Mouse (Mus musculus) T-helper 17 cell (primary cell): ENCODE results near the gene Olfr91.
"Not testable (repeated sequence)": the region's sequence is repeated elsewhere in the genome, so short reads cannot be mapped to it uniquely, and the experiment has no call there.

ENCODE experiments used
- in situ Hi-C, 2 experiments: fragments of 300-600 bp; cut with MboI, MseI; formaldehyde crosslinking; loops; 1 replicate in 1 of 2; 2 replicates in 1 of 2; pipeline ENCODE4 v1.15.1; 2025; ENCODE audit warnings: high pct_unique_total_duplicates in 2 of 2

Gene Olfr91

DNA sequence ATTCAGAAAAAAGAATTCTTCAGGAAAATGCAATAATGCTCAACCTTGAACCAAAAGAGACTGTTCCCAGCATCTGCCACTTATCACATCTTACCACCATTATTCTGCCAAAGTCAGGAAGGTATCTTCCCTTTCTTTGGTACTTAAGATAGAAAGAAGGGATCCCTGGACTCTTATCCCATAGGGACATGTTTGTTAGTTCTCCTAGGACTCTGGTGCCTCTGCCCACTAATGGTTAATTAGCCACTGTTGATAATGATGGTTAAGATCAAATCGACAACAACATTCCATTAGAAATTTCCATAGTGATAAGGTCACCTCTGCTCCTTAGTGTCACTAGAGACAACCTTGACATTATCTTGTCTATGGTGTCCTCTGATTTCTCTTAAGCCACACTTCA, at the start of gene Olfr91:
Gene Olfr91, minus strand, starts transcription at position 101 of the 400 bp plus-strand sequence.
- in situ Hi-C loops: no loop called here

DNA sequence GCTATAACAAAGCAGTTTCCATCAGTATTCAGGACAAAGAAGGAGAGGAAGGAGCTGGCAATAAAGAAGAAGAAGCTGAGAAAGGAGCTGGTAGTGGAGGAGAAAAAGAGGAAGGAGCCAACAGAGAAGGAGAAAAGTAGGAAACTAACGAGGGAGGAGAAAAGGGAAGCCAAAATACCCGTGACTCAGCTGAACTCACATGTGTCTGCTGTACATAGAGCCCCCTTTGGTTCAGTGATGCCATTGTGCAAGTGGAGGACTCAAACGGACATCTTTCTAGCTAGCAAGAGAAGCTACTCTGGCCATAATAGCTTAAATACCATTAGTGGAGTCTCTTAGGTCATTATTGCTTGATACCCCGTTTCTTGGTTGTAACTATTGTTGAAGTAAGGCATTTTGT, 33.3 kb upstream of the Olfr91 start:
- in situ Hi-C loops: not testable (repeated sequence)

DNA sequence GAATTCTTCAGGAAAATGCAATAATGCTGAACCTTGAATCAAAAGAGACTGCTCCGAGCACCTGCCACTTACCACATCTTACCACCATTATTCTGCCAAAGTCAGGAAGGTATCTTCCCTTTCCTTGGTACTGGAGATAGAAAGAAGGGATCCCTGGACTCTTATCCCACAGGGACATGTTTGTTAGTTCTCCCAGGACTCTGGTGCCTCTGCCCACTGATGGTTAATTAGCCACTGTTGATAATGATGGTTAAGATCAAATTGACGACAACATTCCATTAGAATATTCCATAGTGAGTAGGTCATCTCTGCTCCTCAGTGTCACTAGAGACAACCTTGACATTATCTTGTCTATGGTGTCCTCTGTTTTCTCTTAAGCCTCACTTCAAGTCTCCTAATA, 21.9 kb upstream of the Olfr91 start, which contains the start of gene Olfr92:
Gene Olfr92, minus strand, starts transcription at position 101 of the 400 bp plus-strand sequence.
- in situ Hi-C loops: loop anchor here in 1 of 2 experiments (10.0 kb wide), 1 partner anchor 1255 kb away; no protein-coding TSS in a partner anchor

DNA sequence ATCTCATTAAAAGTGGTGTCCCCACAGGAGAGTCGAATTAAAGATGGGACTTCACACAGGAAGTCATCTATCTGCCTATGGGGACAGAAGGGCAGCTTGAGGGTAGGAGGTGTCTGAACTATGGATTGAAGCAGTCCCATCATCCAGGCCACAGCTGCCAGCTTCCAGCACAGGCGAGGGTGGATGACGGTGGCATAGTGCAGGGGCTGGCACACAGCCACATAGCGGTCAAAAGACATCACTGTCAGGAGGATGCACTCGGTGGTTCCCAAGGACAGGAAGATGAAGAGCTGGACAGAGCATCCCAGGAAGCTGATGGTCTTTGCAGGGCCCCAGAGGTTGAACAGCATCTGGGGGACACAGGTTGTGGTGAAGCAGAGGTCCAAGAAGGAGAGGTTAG, 4.8 kb downstream of the Olfr91 start:
- in situ Hi-C loops: no loop called here

- in situ Hi-C loops: no loop called here
These were observed 5.9 kb downstream of the Olfr91 start for GRCm38 (mm10) chr17:37092198-37092597.

DNA sequence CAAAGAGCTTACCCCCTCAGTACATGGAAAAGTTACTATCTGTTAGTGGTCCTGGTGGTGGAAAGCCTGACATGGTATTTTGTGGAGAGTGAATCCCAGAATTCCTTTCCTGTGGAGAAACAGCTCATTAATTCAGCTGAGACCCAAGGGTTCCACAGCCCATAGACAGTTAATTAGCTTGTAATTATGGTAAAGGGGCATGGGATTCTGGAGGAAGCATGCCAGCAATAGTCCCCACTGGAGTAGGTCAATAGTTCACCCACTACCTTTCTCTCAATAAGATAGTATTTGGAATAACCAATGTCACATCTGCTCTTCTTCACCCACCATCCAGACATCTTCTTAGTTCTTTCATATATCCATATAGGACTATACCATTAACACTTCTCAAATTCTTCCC, 9.7 kb downstream of the Olfr91 start, which contains the start of gene Olfr90:
Gene Olfr90, minus strand, starts transcription at position 101 of the 400 bp plus-strand sequence.
- in situ Hi-C loops: loop anchor here in 1 of 2 experiments (5.0 kb wide), 1 partner anchor 114 kb away; the partner anchor contains the start of gene Olfr94

- in situ Hi-C loops: loop anchor here in 1 of 2 experiments (5.0 kb wide), 1 partner anchor 117 kb away; the partner anchor contains the start of gene Olfr94
These were observed 12.5 kb downstream of the Olfr91 start for GRCm38 (mm10) chr17:37085545-37085944.

GRCm38 (mm10) chr17:37084632-37085031, 13.4 kb downstream of the Olfr91 start:
- in situ Hi-C loops: loop anchor here in 1 of 2 experiments (5.0 kb wide), 1 partner anchor 118 kb away; the partner anchor contains the start of gene Olfr94

GRCm38 (mm10) chr17:37083327-37083726, 14.8 kb downstream of the Olfr91 start:
- in situ Hi-C loops: no loop called here

- in situ Hi-C loops: no loop called here
These were observed 16.4 kb downstream of the Olfr91 start for GRCm38 (mm10) chr17:37081659-37082058.

DNA sequence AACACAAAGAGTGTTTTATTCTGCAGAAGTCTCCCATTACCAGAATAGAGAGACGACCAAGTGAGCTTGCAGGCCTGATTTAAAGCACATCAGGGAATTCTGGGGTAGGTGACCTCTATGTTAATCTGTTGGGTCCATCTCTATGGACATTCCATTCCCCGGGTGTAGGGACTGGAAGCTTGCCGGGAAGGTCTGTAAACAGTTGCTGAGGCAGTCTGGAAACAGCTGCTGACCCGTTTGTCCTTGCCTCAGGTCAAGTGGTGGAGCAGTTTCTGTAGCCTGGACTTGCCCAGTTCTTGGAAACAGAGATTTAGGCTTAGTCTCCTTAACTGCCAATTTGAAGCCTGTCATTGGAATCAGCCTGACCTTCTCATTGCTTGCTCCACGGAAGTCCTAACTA, 18.0 kb downstream of the Olfr91 start:
- in situ Hi-C loops: no loop called here

- in situ Hi-C loops: no loop called here
These were observed 19.1 kb downstream of the Olfr91 start for GRCm38 (mm10) chr17:37078990-37079389.

DNA sequence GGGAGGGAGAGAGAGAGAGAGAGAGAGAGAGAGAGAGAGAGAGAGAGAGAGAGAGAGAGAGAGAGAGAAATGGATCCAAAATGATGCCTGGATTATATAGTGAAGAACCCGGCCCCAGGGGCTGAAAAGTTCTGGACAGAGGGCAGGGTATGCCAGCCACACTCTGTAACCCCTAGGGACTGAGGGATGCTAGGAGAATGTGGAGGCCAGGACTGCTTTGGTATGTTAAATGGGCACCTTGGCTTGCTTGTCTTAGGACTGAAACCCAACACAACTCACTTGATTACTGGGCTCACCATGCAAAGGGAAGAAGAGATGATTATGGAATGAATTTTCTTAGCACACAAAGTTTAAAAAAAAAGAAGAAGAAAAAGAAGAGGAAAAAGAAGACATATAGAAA, 19.9 kb downstream of the Olfr91 start:
- in situ Hi-C loops: no loop called here

- in situ Hi-C loops: no loop called here
These were observed 22.3 kb downstream of the Olfr91 start for GRCm38 (mm10) chr17:37075766-37076165.

DNA sequence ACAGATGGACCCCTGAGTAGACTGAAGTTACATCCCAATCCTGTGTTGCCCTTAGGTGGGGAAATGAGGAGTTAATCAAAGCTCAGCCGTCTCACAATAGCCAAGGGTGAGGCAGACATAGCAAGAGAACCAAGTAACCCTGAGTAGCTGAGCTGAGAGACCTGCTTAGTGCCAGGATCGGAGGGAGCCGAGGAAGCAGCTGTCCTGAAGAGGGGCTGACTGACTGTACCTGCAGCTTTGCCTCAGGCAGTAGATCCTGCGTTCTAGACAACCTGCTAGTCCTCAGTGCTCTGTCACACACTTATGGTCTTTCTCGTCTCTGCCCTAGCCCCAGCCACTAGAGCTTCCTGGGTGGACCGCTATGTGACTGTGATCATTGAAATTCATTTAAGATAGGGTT, 22.9 kb downstream of the Olfr91 start:
- in situ Hi-C loops: no loop called here

DNA sequence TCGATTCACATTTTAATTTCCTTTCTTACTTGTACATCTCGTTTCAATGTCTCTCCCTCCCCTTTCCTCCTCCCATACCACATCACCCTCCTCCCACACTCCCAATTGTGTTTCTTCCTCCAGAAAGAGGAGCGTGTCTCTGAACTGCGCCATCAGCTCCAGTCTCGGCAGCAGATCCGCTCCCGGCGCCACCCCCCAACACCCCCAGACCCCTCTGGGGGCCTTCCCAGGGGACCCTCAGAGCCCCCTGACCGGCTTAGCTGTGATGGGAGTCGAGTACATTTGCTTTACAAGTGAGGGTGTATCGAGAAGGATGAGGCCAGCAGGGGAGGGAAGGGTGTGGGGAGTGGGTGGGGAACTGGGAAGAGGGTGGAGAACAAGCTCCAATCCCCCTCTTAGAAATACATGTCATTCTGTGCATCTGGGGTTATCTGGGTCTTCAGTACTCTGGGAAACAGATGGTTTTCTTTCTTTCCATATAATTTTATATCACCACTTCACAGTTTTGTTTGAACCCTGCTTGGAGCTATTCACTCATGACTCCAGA, 25.3 kb downstream of the Olfr91 start:
- in situ Hi-C loops: loop anchor here in 1 of 2 experiments (5.0 kb wide), 1 partner anchor 129 kb away; the partner anchor contains the start of gene Olfr94

DNA sequence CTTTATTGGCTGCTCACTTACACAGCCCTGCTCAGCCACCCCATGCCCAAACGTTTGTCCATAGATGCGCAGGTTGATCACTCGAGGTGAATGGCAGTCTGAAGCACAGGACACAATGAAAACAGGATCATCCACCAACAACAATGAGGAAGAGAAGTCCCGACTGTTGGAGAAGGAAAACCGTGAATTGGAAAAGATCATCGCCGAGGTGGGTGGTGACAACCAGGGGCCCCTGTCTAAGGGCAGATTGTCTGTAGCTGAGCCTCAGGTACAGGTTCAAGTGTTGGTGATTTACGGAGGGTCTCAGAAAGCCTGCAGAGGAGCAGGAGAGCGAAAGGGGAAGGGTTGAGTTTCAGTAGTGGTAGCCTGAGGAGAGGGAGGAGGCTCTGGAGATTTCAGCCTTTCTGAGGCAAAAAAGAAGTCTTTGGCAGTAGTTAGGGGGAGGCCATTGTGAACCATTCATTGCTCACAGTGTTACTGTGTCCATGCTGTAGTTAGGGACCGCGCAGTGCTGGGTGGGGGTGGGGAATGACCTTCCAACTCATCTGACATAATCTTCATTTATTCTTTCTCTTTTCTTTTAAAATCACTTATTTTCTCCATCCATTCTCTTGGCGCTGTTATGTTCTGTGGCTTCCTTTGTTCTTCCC, 25.9 kb downstream of the Olfr91 start:
- in situ Hi-C loops: loop anchor here in 1 of 2 experiments (5.0 kb wide), 1 partner anchor 130 kb away; the partner anchor contains the start of gene Olfr94

GRCm38 (mm10) chr17:37070121-37070520, 28.0 kb downstream of the Olfr91 start:
- in situ Hi-C loops: loop anchor here in 1 of 2 experiments (5.0 kb wide), 1 partner anchor 132 kb away; the partner anchor contains the start of gene Olfr94

GRCm38 (mm10) chr17:37067861-37068260, 30.2 kb downstream of the Olfr91 start:
- in situ Hi-C loops: no loop called here

DNA sequence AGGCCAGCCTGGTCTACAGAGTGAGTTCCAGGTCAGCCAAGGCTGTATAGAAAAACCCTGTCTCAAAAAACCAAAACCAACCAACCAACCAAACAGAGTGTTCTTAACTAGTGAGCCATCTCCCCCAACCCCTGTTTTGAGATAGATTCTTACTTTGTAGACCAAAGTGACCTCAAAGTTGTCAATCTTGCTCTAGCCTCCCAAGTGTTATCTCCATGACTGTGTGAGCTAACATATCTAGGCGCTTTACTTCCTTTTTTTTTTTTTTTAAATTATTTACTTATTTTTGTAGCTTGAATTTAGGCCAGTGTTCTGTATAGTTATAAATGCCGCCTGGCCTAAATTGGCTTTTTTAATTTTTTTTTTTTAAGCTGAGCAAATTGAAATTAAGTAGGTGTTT, 32.1 kb downstream of the Olfr91 start:
- in situ Hi-C loops: no loop called here

- in situ Hi-C loops: no loop called here
These were observed 34.2 kb downstream of the Olfr91 start for GRCm38 (mm10) chr17:37063686-37064495.

DNA sequence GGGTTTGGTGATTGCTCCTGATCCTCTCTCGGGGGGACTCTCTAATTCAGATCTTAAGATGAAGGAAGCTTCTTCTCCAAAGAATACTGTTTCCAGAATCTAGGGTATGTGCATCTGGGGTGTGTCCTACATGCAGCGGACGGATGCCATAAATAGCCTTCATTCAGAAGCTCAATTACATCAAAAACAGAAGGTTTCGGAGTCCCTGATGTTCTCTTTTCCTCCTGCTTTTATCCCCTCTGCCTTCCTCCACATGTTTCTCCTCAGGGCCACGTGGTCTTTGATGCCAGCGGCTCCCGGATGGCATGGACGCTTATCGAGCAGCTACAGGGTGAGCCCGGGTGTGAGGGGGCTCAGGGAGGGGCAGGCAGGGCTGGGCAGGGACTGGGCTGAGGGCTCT, 35.0 kb downstream of the Olfr91 start:
- in situ Hi-C loops: no loop called here
